Mouse (Mus musculus) heart, postnatal 36 days (tissue): ENCODE measurements around the gene Agmat. TPM values are rescaled to one million over a fixed set of nuclear protein-coding genes. Genes with fewer than 3 reads are reported as not detected.

ENCODE experiments used
- DNase-seq, 2 experiments: peaks; one replicate each; pipeline ENCODE4 v3.0.0; 2021 to 2022
- intact Hi-C: fragments of 180-260 bp; cut with DNase I; formaldehyde crosslinking; loops from one replicate; pipeline ENCODE4 v1.15.1; 2025
- total RNA-seq, 2 experiments: library from RNA; stranded (reverse); gene quantifications; 2 replicates each; pipeline ENCODE4 v1.2.3; 2021

Agmat gene
- total RNA-seq, 2 experiments from 2014 or later, result 0.19 TPM; not detected in 1

- DNase-seq, result no peak
- intact Hi-C loops, result loop anchor here (10.0 kb wide), 1 partner anchor 653 kb away; the partner anchor contains the start of gene Fbxo42
These were observed 51.1 kb downstream of the Agmat start for GRCm38 (mm10) chr4:141797545-141797944.

DNA sequence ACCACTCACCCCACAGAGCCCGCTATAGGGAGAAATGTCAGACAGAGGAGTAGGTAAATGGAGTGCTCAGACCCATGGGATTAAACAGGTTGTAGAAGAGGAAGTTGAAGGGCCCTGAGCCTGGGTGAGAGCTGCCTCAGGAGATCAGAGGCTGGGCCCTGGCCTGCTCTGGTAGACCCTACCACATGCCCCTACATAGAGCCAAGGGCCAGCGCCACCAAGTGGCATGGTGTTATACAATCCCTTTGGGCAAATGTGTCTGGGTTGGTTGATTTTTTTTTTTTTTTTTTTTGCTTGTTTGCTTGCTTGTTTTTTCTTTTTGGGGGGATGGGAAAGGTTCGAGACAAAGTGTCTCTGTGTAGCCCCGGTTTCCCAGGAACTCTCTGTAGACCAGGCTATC lies 57.6 kb downstream of the Agmat start:
- DNase-seq, result no peak
- intact Hi-C loops, result no loop called here

GRCm38 (mm10) chr4:141805886-141806285 lies 59.4 kb downstream of the Agmat start:
- no peak for DNase-seq
- intact Hi-C loops, result no loop called here

Other genes with a start within 250 kb of the Agmat start
- gene Spen, start 208.1 kb upstream of the Agmat start, total RNA-seq, result 10 to 100 TPM; 31.1 to 32.4 TPM
- gene Fblim1, start 140.6 kb upstream of the Agmat start, total RNA-seq, result 100 to 1,000 TPM; 231 to 294 TPM
- gene Tmem82, start 128.0 kb upstream of the Agmat start, total RNA-seq, result 10 to 100 TPM; 26.1 to 29.2 TPM
- 100 to 1,000 TPM; 160 to 170 TPM for gene Slc25a34, start 122.9 kb upstream of the Agmat start, total RNA-seq
- 100 to 1,000 TPM; 103 to 112 TPM for gene Plekhm2, start 81.8 kb upstream of the Agmat start, total RNA-seq
- under 1 TPM in 1 of 2 experiments, not detected in 1; 1.00 TPM for gene Rsc1a1, start 61.1 kb upstream of the Agmat start, total RNA-seq
- gene Ddi2, start 23.3 kb upstream of the Agmat start, total RNA-seq, result 10 to 100 TPM; 30.7 to 31.0 TPM
- gene Dnajc16, start 44.3 kb downstream of the Agmat start, total RNA-seq, result 10 to 100 TPM; 20.3 to 20.5 TPM
- gene Casp9, start 46.9 kb downstream of the Agmat start, total RNA-seq, result 1 to 10 TPM; 9.1 to 9.6 TPM
- gene Cela2a, start 79.5 kb downstream of the Agmat start, total RNA-seq, result not detected
- not detected for gene Ctrc, start 99.7 kb downstream of the Agmat start, total RNA-seq
- gene Efhd2, start 128.2 kb downstream of the Agmat start, total RNA-seq, result 10 to 100 TPM; 20.4 to 21.3 TPM